Mouse (Mus musculus) limb, embryonic 15.5 days (tissue): ENCODE data around the gene Ip6k1. TPM values are rescaled to one million over a fixed set of nuclear protein-coding genes. Genes with fewer than 3 reads are reported as not detected.

Source experiments
- ATAC-seq: fragments of 200-750 bp; cut with Nextera tagmentation; 2 replicates; pipeline ENCODE4 v1.8.0; 2017; ENCODE audit warnings: low read depth, moderate TSS enrichment; ENCODE audit not compliant: insufficient number of reproducible peaks, low FRiP score, low TSS enrichment
- H3K27ac ChIP-seq: fragments of 300-500 bp; sonication (generic); 2 replicates; pipeline ENCODE4 v1.5.1; 2015; ENCODE audit warnings: moderate library complexity, mild to moderate bottlenecking, inconsistent platforms
- H3K27me3 ChIP-seq: fragments of 300-500 bp; sonication (generic); 2 replicates; pipeline ENCODE4 v1.6.1; 2015; ENCODE audit warnings: inconsistent platforms
- H3K36me3 ChIP-seq: fragments of 300-500 bp; sonication (generic); 2 replicates; pipeline ENCODE4 v1.6.1; 2015; ENCODE audit warnings: inconsistent platforms
- H3K4me1 ChIP-seq: fragments of 300-500 bp; sonication (generic); 2 replicates; pipeline ENCODE4 v1.6.1; 2015; ENCODE audit warnings: inconsistent platforms
- H3K4me2 ChIP-seq: fragments of 300-500 bp; sonication (generic); 2 replicates; pipeline ENCODE4 v1.6.1; 2015; ENCODE audit warnings: mild to moderate bottlenecking, inconsistent platforms
- H3K4me3 ChIP-seq: fragments of 300-500 bp; sonication (generic); 2 replicates; pipeline ENCODE4 v1.5.1; 2015; ENCODE audit warnings: mild to moderate bottlenecking, inconsistent platforms
- H3K9ac ChIP-seq: fragments of 300-500 bp; sonication (generic); 2 replicates; pipeline ENCODE4 v1.6.1; 2015; ENCODE audit warnings: inconsistent platforms
- H3K9me3 ChIP-seq: fragments of 300-500 bp; sonication (generic); 2 replicates; pipeline ENCODE4 v1.6.1; 2016; ENCODE audit warnings: inconsistent platforms
- WGBS: fragments of 180-500 bp; shearing (Covaris S2); methylation state at CpG from one replicate; pipeline ENCODE4 v1.1.7; 2015; 5-methylcytosine and 5-hydroxymethylcytosine counted together
- polyA plus RNA-seq: library from polyadenylated mRNA; unstranded; fragments of >200 nt; fragmentation: Nextera tagmentation; extraction: Ambion mirVana; gene quantifications from 2 replicates; pipeline ENCODE4 v1.2.1, GENCODE M21; 2015

Ip6k1 gene
- polyA plus RNA-seq = 56.0 and 64.3 TPM in 2 replicates

GRCm38 (mm10) chr9:108001922-108002770 lies at the start of gene Ip6k1:
Ip6k1 (plus strand) TSS chr9:108002501.
- Histone ChIP-seq H3K4me3 (peak within 1 kb of the TSS; percentile 73), H3K36me3 (no peaks in the 10 kb centered on the region), H3K9me3 (no peaks in the 10 kb centered on the region), H3K4me2 (peak within 1 kb of the TSS; percentile 69), H3K27ac (peak within 1 kb of the TSS; percentile 95), H3K9ac (peak within 1 kb of the TSS; percentile 92), H3K27me3 (no peaks in the 10 kb centered on the region), H3K4me1 (peaks cover 25% of the 10 kb centered on the region)
- under 1% methylated on average over 51 of the region's 51 CpGs for WGBS
- peak; percentile 100 for ATAC-seq

GRCm38 (mm10) chr9:107955613-107956289 lies 46.5 kb upstream of the Ip6k1 start:
- no peak overlapping the region for H3K9ac ChIP-seq
- no peak for ATAC-seq
- H3K36me3 ChIP-seq = peaks cover 28% of the 10 kb centered on the region
- no peaks in the 10 kb centered on the region for H3K27me3 ChIP-seq
- H3K9me3 ChIP-seq = no peaks in the 10 kb centered on the region
- no peak overlapping the region for H3K4me2 ChIP-seq
- H3K4me3 ChIP-seq = no peak overlapping the region
- 73% methylated on average over 6 of the region's 6 CpGs for WGBS
- peaks cover 10% of the 10 kb centered on the region for H3K4me1 ChIP-seq
- H3K27ac ChIP-seq = no peak overlapping the region

GRCm38 (mm10) chr9:107957141-107957540 lies 45.2 kb upstream of the Ip6k1 start:
- Histone ChIP-seq H3K27ac (no peak overlapping the region), H3K36me3 (peaks cover 40% of the 10 kb centered on the region), H3K4me1 (peaks cover 6% of the 10 kb centered on the region; the same call in 1 of the 2 replicates), H3K9ac (no peak overlapping the region), H3K27me3 (no peaks in the 10 kb centered on the region), H3K9me3 (no peaks in the 10 kb centered on the region), H3K4me2 (no peak overlapping the region), H3K4me3 (no peak overlapping the region)
- 65% methylated on average over 6 of the region's 6 CpGs for WGBS
- ATAC-seq = no peak

- no peak overlapping the region for H3K9ac ChIP-seq
- peaks cover 6% of the 10 kb centered on the region; the same call in 1 of the 2 replicates for H3K4me1 ChIP-seq
- no peaks in the 10 kb centered on the region for H3K9me3 ChIP-seq
- 35% methylated on average over 6 of the region's 6 CpGs for WGBS
- no peak overlapping the region for H3K4me2 ChIP-seq
- H3K27ac ChIP-seq = no peak overlapping the region
- no peak overlapping the region for H3K4me3 ChIP-seq
- no peak for ATAC-seq
- H3K36me3 ChIP-seq = peaks cover 50% of the 10 kb centered on the region
- H3K27me3 ChIP-seq = no peaks in the 10 kb centered on the region
Observed at GRCm38 (mm10) chr9:107959896-107960295, 42.4 kb upstream of the Ip6k1 start.

GRCm38 (mm10) chr9:107960928-107961327 lies 41.4 kb upstream of the Ip6k1 start:
- Histone ChIP-seq H3K4me2 (no peak overlapping the region), H3K36me3 (peaks cover 52% of the 10 kb centered on the region), H3K27me3 (no peaks in the 10 kb centered on the region), H3K9me3 (no peaks in the 10 kb centered on the region), H3K4me3 (no peak overlapping the region), H3K9ac (no peak overlapping the region), H3K4me1 (peaks cover 6% of the 10 kb centered on the region; the same call in 1 of the 2 replicates), H3K27ac (no peak overlapping the region)
- no peak for ATAC-seq
- WGBS = 75% methylated on average over 4 of the region's 4 CpGs

GRCm38 (mm10) chr9:107961351-107961762 lies 40.9 kb upstream of the Ip6k1 start:
- 83% methylated on average over 10 of the region's 10 CpGs for WGBS
- no peak overlapping the region for H3K27ac ChIP-seq
- no peak for ATAC-seq

GRCm38 (mm10) chr9:107961881-107962280 lies 40.4 kb upstream of the Ip6k1 start:
- no peak overlapping the region for H3K4me2 ChIP-seq
- 63% methylated on average over 5 of the region's 5 CpGs for WGBS

More at GRCm38 (mm10) chr9:107961351-107961762, 40.9 kb upstream of the Ip6k1 start:
- no peak overlapping the region for H3K9ac ChIP-seq
- H3K4me3 ChIP-seq = no peak overlapping the region
- H3K36me3 ChIP-seq = peaks cover 52% of the 10 kb centered on the region
- no peak overlapping the region for H3K4me2 ChIP-seq
- no peaks in the 10 kb centered on the region for H3K9me3 ChIP-seq
- peaks cover 6% of the 10 kb centered on the region; the same call in 1 of the 2 replicates for H3K4me1 ChIP-seq
- no peaks in the 10 kb centered on the region for H3K27me3 ChIP-seq

GRCm38 (mm10) chr9:107962916-107963315 lies 39.4 kb upstream of the Ip6k1 start:
- Histone ChIP-seq H3K36me3 (peaks cover 51% of the 10 kb centered on the region), H3K27me3 (no peaks in the 10 kb centered on the region), H3K27ac (no peak overlapping the region), H3K4me3 (no peak overlapping the region), H3K9ac (no peak overlapping the region), H3K9me3 (no peaks in the 10 kb centered on the region), H3K4me2 (no peak overlapping the region), H3K4me1 (peaks cover 6% of the 10 kb centered on the region; the same call in 1 of the 2 replicates)
- no peak for ATAC-seq
- WGBS = 89% methylated on average over 9 of the region's 9 CpGs

More at GRCm38 (mm10) chr9:107961881-107962280, 40.4 kb upstream of the Ip6k1 start:
- H3K9me3 ChIP-seq = no peaks in the 10 kb centered on the region
- H3K36me3 ChIP-seq = peaks cover 57% of the 10 kb centered on the region
- no peaks in the 10 kb centered on the region for H3K27me3 ChIP-seq
- ATAC-seq = no peak; the same call in 1 of the 2 replicates
- peaks cover 6% of the 10 kb centered on the region; the same call in 1 of the 2 replicates for H3K4me1 ChIP-seq
- no peak overlapping the region for H3K27ac ChIP-seq
- no peak overlapping the region for H3K9ac ChIP-seq
- no peak overlapping the region for H3K4me3 ChIP-seq

- Histone ChIP-seq H3K27ac (no peak overlapping the region), H3K4me1 (peaks cover 6% of the 10 kb centered on the region; the same call in 1 of the 2 replicates), H3K36me3 (peaks cover 53% of the 10 kb centered on the region), H3K9me3 (no peaks in the 10 kb centered on the region), H3K4me2 (no peak overlapping the region), H3K27me3 (no peaks in the 10 kb centered on the region), H3K4me3 (no peak overlapping the region), H3K9ac (no peak overlapping the region)
- 0 out of 2 replicates have a peak, but pooled peaks have one; percentile 25 for ATAC-seq
- 12% methylated on average over 5 of the region's 5 CpGs for WGBS
Observed at GRCm38 (mm10) chr9:107963700-107964099, 38.6 kb upstream of the Ip6k1 start.

- H3K9ac ChIP-seq = no peak overlapping the region
- H3K36me3 ChIP-seq = peaks cover 54% of the 10 kb centered on the region
- no peak overlapping the region for H3K4me2 ChIP-seq
- H3K4me3 ChIP-seq = no peak overlapping the region
- H3K27ac ChIP-seq = no peak overlapping the region
- H3K4me1 ChIP-seq = peaks cover 6% of the 10 kb centered on the region; the same call in 1 of the 2 replicates
- 93% methylated on average over 9 of the region's 9 CpGs for WGBS
- ATAC-seq = no peak
- H3K9me3 ChIP-seq = no peaks in the 10 kb centered on the region
- no peaks in the 10 kb centered on the region for H3K27me3 ChIP-seq
Observed at GRCm38 (mm10) chr9:107964681-107965080, 37.6 kb upstream of the Ip6k1 start.

- Histone ChIP-seq H3K4me2 (no peak overlapping the region), H3K9ac (no peak overlapping the region), H3K36me3 (peaks cover 47% of the 10 kb centered on the region), H3K9me3 (no peaks in the 10 kb centered on the region), H3K27me3 (no peaks in the 10 kb centered on the region), H3K4me1 (0 out of 2 replicates have a peak, but pooled peaks cover 1% of the 10 kb centered on the region), H3K4me3 (no peak overlapping the region), H3K27ac (no peak overlapping the region; the same call in 1 of the 2 replicates)
- WGBS = 88% methylated on average over 10 of the region's 10 CpGs
- no peak for ATAC-seq
Observed at GRCm38 (mm10) chr9:107966676-107967075, 35.6 kb upstream of the Ip6k1 start.
